Mouse (Mus musculus) left cerebral cortex, adult 2 months (tissue): ENCODE data around the gene Sept11. TPM values are rescaled to one million over a fixed set of nuclear protein-coding genes. Genes with fewer than 3 reads are reported as not detected.

ENCODE experiments used
- DNase-seq, 2 experiments: peaks; one replicate each; pipeline ENCODE4 v3.0.0; 2021 to 2022; ENCODE audit warnings: low spot score in 2 of 2, mixed read lengths in 1 of 2; ENCODE audit errors: extremely low spot score in 1 of 2
- H3K27ac ChIP-seq: fragments of 200-600 bp; 2 replicates; pipeline ENCODE4 v1.8.1; 2022
- H3K4me3 ChIP-seq: fragments of 200-600 bp; 2 replicates; pipeline ENCODE4 v1.8.1; 2022
- CTCF ChIP-seq: fragments of 200-600 bp; IDR thresholded peaks from 2 replicates; pipeline ENCODE4 v1.8.1; 2022; ENCODE audit warnings: antibody characterized with exemption, mild to moderate bottlenecking, moderate library complexity
- intact Hi-C: fragments of 180-260 bp; cut with DNase I; formaldehyde crosslinking; loops from one replicate; pipeline ENCODE4 v1.15.1; 2025
- total RNA-seq, 2 experiments: library from RNA; stranded (reverse); gene quantifications; 2 replicates each; pipeline ENCODE4 v1.2.3; 2021

Sept11 gene
- total RNA-seq, 2 experiments from 2014 or later = 197 to 203 TPM

GRCm38 (mm10) chr5:93129953-93130352 lies 36.7 kb downstream of the Sept11 start:
- H3K27ac ChIP-seq = no peak overlapping the region
- DNase-seq = no peak
- intact Hi-C loops = loop anchor here (5.0 kb wide), 1 partner anchor 38 kb away; the partner anchor contains the start of gene Sept11

GRCm38 (mm10) chr5:93131401-93131800 lies 38.2 kb downstream of the Sept11 start:
- intact Hi-C loops = no loop called here
- Histone ChIP-seq H3K27ac (no peak overlapping the region), H3K4me3 (no peak overlapping the region)
- TF ChIP-seq CTCF = no peak
- no peak for DNase-seq

More at GRCm38 (mm10) chr5:93129953-93130352, 36.7 kb downstream of the Sept11 start:
- no peak overlapping the region for H3K4me3 ChIP-seq
- TF ChIP-seq CTCF = no peak

DNA sequence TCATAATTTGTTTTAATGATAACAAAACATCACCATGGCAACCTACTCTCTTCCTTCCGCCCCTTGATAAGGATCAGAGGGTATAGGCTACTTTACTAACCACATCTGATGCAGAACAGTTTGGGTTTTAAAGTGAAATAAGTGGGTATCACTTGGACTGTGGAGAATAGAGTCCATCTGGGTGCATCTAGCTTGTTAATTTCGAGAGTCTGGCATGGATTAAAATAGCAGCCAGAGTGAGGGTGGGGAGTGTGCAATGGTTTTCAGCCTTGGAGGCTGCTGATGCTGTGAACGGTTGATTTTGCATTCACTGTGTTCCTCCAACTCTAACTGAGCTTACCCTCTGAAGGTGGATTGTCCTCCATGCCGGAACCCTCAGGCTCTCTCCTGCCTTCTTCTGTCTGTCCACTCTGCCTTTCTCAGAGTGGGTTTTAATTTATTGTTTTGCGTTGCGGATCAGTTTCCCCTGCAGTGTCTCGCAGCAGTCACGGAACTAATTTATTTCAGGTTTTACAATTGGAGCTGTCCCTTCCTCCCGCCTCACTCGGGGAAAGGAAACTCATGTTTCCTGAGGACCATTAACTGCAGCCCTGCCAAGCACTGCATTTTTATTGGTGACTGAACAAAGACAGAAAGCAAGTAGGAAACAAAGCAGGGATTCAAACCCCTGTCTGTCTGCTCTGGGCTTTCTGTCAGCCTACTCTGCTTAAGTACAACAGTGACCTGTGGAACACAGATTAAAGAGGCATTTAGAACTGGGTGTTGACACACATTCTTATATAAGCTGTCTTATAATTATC lies 40.4 kb downstream of the Sept11 start:
- no peak for DNase-seq
- TF ChIP-seq CTCF = no peak
- intact Hi-C loops = no loop called here
- peak overlapping the region; percentile 77 for H3K27ac ChIP-seq
- peak overlapping the region; percentile 13; the same call in 1 of the 2 replicates for H3K4me3 ChIP-seq

- intact Hi-C loops = no loop called here
- TF ChIP-seq CTCF = no peak
- no peak for DNase-seq
- Histone ChIP-seq H3K27ac (no peak overlapping the region; the same call in 1 of the 2 replicates), H3K4me3 (no peak overlapping the region)
Observed at GRCm38 (mm10) chr5:93135368-93136107, 42.3 kb downstream of the Sept11 start.

DNA sequence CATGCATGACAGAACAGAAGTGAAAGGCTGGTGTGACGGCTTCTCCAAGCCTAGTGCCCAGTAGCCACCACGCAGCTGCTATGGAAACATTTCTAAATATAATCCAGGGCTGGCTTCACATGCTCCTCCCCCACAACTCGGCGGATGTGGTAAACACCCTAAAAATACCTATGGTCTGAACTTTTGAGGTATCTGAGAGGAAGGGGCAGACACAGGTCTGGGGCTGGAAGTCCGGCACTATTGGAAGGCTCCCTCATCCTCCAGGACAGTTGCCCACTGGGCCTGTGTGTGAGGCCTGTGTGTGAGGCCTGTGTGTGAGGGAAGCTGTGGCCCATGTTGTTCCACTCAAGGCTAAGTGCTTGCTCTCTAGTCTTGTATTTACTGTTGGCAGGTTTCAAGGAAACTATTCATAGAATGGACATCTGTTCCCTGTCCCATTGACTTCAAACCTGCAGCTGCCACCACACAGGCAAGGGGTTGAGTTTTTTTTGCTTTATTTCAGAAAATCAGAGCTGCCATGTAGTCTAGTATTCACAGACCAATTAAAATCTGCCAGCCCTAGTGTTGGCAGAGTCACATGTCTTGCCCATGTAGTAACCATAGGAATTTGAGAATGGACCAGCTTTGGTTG lies 43.8 kb downstream of the Sept11 start:
- DNase-seq = no peak
- no peak for TF ChIP-seq CTCF
- Histone ChIP-seq H3K4me3 (no peak overlapping the region), H3K27ac (peak overlapping the region; percentile 70)
- intact Hi-C loops = no loop called here

DNA sequence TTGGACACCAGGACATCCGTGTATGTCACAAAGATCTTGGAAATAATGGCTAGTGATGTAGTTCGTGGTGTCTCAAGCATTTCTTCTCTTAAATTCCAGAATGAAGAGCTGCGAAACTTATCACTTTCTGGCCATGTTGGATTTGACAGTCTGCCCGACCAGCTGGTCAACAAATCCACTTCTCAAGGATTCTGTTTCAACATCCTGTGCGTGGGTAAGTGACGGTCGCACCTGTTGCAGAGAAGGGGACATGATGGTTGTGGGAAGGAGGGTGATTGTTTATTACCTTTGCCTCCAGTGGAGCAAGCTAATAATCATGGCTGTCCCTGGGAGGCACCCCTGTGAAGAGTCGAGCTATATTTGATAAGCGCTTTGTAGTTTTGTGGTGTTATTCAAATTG lies 46.1 kb downstream of the Sept11 start:
- intact Hi-C loops = no loop called here
- Histone ChIP-seq H3K27ac (no peak overlapping the region), H3K4me3 (no peak overlapping the region)
- no peak for DNase-seq
- TF ChIP-seq CTCF = no peak

GRCm38 (mm10) chr5:93140747-93141146 lies 47.5 kb downstream of the Sept11 start:
- H3K4me3 ChIP-seq = no peak overlapping the region
- DNase-seq = no peak
- H3K27ac ChIP-seq = no peak overlapping the region
- no peak for TF ChIP-seq CTCF
- intact Hi-C loops = no loop called here

DNA sequence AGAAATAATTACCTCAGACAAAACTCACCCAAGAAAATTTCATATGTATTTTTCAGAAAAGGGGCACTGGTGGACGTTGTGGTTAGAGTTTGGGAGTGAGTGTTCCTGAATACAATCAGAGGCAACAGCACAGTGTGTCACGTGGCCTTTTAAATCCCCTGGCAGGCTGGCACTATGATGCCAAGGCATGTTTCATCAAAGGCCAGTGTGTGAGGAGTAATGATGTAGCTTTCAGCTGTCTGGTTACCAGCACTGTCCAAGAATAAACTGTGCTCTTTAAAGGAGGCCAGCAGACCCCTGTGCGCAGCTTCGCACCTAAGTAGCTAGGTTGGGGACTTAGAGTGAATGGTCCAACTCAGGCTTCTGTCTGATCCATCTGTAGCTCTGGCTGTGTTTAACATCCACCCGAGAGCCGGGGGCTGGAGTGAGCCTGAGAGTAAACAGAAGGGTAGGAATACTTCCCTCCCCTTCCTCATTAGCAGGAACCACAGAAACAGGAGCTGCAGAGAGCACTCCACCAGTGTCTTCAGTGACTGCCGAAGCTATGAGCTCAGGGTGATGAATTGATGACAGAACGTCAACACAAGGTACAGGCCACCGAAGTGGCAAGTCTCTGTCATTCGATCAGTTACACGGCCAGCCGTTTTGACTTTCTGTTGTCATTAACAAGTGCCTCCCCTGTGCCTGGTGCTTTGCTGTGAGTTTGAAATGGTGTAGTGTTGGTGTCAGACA lies 50.3 kb downstream of the Sept11 start:
- no peak overlapping the region for H3K4me3 ChIP-seq
- DNase-seq = no peak
- TF ChIP-seq CTCF = no peak
- H3K27ac ChIP-seq = no peak overlapping the region
- intact Hi-C loops = no loop called here

GRCm38 (mm10) chr5:93144874-93145273 lies 51.6 kb downstream of the Sept11 start:
- intact Hi-C loops = no loop called here
- no peak overlapping the region for H3K4me3 ChIP-seq
- peak overlapping the region; percentile 44; the same call in 1 of the 2 replicates for H3K27ac ChIP-seq
- DNase-seq = no peak
- no peak for TF ChIP-seq CTCF

DNA sequence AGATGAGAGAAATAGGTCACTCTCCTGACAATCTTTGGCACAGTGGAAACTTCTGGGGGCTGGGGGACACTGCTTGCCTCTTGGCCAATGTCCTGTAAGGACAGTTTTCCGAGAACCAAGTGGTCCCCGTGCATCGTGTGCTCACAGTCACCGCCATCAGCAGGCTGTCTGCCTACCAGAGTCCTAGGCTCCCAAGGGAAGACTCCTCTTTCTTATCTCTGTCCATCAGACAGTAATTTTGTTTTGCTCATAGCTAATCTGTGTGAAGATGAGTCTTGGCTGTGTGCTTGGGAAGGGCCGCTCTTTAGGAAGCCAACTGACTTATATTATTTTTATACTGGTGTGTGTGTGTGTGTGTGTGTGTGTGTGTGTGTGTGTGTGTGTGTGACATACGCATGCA lies 52.3 kb downstream of the Sept11 start:
- DNase-seq = no peak
- intact Hi-C loops = no loop called here
- no peak for TF ChIP-seq CTCF
- no peak overlapping the region for H3K4me3 ChIP-seq
- H3K27ac ChIP-seq = no peak overlapping the region; the same call in 1 of the 2 replicates

GRCm38 (mm10) chr5:93149969-93150777 lies 56.9 kb downstream of the Sept11 start:
- intact Hi-C loops = no loop called here
- no peak overlapping the region; the same call in 1 of the 2 replicates for H3K27ac ChIP-seq
- H3K4me3 ChIP-seq = no peak overlapping the region
- no peak for DNase-seq
- TF ChIP-seq CTCF = no peak
